Mouse (Mus musculus) thymus, adult 2 months (tissue): ENCODE data around the gene Kctd14. TPM values are rescaled to one million over a fixed set of nuclear protein-coding genes. Genes with fewer than 3 reads are reported as not detected.
A peak's percentile ranks its signal among the peaks of the same experiment; 100 is the strongest.
"Not testable (repeated sequence)": the region's sequence is repeated elsewhere in the genome, so short reads cannot be mapped to it uniquely, and the experiment has no call there.

ENCODE experiments used
- DNase-seq: peaks from one replicate; pipeline ENCODE4 v3.0.0; 2021
- H3K27ac ChIP-seq: fragments of 200-500 bp; 2 replicates; pipeline ENCODE4 v1.5.1; 2012; ENCODE audit warnings: low read length, control low read depth; ENCODE audit not compliant: control insufficient read depth, insufficient read depth
- H3K27me3 ChIP-seq: fragments of 200-500 bp; 2 replicates; pipeline ENCODE4 v1.6.1; 2012; ENCODE audit warnings: mild to moderate bottlenecking, low read length, moderate library complexity, mixed read lengths; ENCODE audit not compliant: control insufficient read depth, insufficient read depth
- H3K36me3 ChIP-seq: fragments of 200-500 bp; 2 replicates; pipeline ENCODE4 v1.6.1; 2012; ENCODE audit warnings: mild to moderate bottlenecking, low read length, moderate library complexity; ENCODE audit not compliant: control insufficient read depth, insufficient read depth
- H3K4me1 ChIP-seq: fragments of 200-500 bp; replicated peaks from 2 replicates; pipeline ENCODE4 v1.6.1; 2012; ENCODE audit warnings: low read length; ENCODE audit not compliant: control insufficient read depth, insufficient read depth
- H3K4me3 ChIP-seq: fragments of 200-500 bp; 2 replicates; pipeline ENCODE4 v1.5.1; 2012; ENCODE audit warnings: mild to moderate bottlenecking, low read length, control low read depth, moderate library complexity; ENCODE audit not compliant: control insufficient read depth, insufficient read depth
- CTCF ChIP-seq: fragments of 200-500 bp; IDR thresholded peaks from 2 replicates; pipeline ENCODE4 v1.5.1; 2012; ENCODE audit warnings: mild to moderate bottlenecking, control low read depth, low read length, moderate library complexity, borderline replicate concordance; ENCODE audit not compliant: control insufficient read depth, poor library complexity, insufficient read depth; ENCODE audit errors: extremely low read depth
- POLR2A ChIP-seq: fragments of 200-500 bp; IDR thresholded peaks from 2 replicates; pipeline ENCODE4 v1.6.1; 2012; ENCODE audit warnings: mild to moderate bottlenecking, low read length, control low read depth, moderate library complexity; ENCODE audit not compliant: control insufficient read depth, poor library complexity, insufficient read depth; ENCODE audit errors: extremely low read depth
- WGBS: fragments of 180-500 bp; shearing (Covaris S2); methylation state at CpG from one replicate; pipeline ENCODE4 v1.1.7; 2018; 5-methylcytosine and 5-hydroxymethylcytosine counted together
- polyA plus RNA-seq: library from polyadenylated mRNA; depleted of rRNA; stranded (reverse); fragments of >200 nt; gene quantifications from 2 replicates; pipeline ENCODE4 v1.2.3, GENCODE M21; 2012

Kctd14 gene
- polyA plus RNA-seq, 1 experiment, result 4.9 TPM

GRCm38 (mm10) chr7:97424621-97425245 is 26.4 kb upstream of the Kctd14 start:
- Histone ChIP-seq H3K4me3 (no peak overlapping the region), H3K4me1 (0 out of 2 replicates have a peak, but pooled peaks cover 1% of the 10 kb centered on the region), H3K36me3 (no peaks in the 10 kb centered on the region), H3K27me3 (no peaks in the 10 kb centered on the region), H3K27ac (no peak overlapping the region)
- WGBS, result 9% methylated on average over 12 of the region's 12 CpGs
- TF ChIP-seq CTCF, result peak; percentile 89
- TF ChIP-seq POLR2A, result no peak
- DNase-seq, result peak; percentile 82

GRCm38 (mm10) chr7:97426566-97426965 is 24.6 kb upstream of the Kctd14 start:
- TF ChIP-seq CTCF, result no peak
- no peak for TF ChIP-seq POLR2A
- Histone ChIP-seq H3K27ac (no peak overlapping the region), H3K27me3 (no peaks in the 10 kb centered on the region), H3K36me3 (no peaks in the 10 kb centered on the region), H3K4me1 (0 out of 2 replicates have a peak, but pooled peaks cover 3% of the 10 kb centered on the region), H3K4me3 (no peak overlapping the region)
- WGBS, result 87% methylated on average over 6 of the region's 6 CpGs
- no peak for DNase-seq

GRCm38 (mm10) chr7:97427296-97427695 is 23.8 kb upstream of the Kctd14 start:
- 0 out of 2 replicates have a peak, but pooled peaks cover 3% of the 10 kb centered on the region for H3K4me1 ChIP-seq
- H3K27ac ChIP-seq, result no peak overlapping the region
- TF ChIP-seq CTCF (no peak), POLR2A (no peak)
- no peak overlapping the region for H3K4me3 ChIP-seq
- no peak for DNase-seq
- no peaks in the 10 kb centered on the region for H3K27me3 ChIP-seq
- no peaks in the 10 kb centered on the region for H3K36me3 ChIP-seq
- WGBS, result 92% methylated on average over 6 of the region's 6 CpGs

GRCm38 (mm10) chr7:97427778-97428420 is 23.2 kb upstream of the Kctd14 start:
- no peak for DNase-seq
- WGBS, result 92% methylated on average over 5 of the region's 5 CpGs
- H3K27ac ChIP-seq, result no peak overlapping the region
- no peak overlapping the region for H3K4me3 ChIP-seq
- H3K27me3 ChIP-seq, result no peaks in the 10 kb centered on the region
- TF ChIP-seq POLR2A (no peak), CTCF (no peak)
- 0 out of 2 replicates have a peak, but pooled peaks cover 3% of the 10 kb centered on the region for H3K4me1 ChIP-seq
- no peaks in the 10 kb centered on the region for H3K36me3 ChIP-seq

- no peak for DNase-seq
- 0 out of 2 replicates have a peak, but pooled peaks cover 3% of the 10 kb centered on the region for H3K4me1 ChIP-seq
- no peak overlapping the region for H3K27ac ChIP-seq
Measured at GRCm38 (mm10) chr7:97429705-97430104, 21.4 kb upstream of the Kctd14 start.

GRCm38 (mm10) chr7:97433517-97433916 is 17.6 kb upstream of the Kctd14 start:
- H3K27ac ChIP-seq, H3K36me3 ChIP-seq, H3K4me3 ChIP-seq, DNase-seq, H3K4me1 ChIP-seq, H3K27me3 ChIP-seq: not testable (repeated sequence)
- WGBS, result 96% methylated on average over 3 of the region's 3 CpGs

More at GRCm38 (mm10) chr7:97429705-97430104, 21.4 kb upstream of the Kctd14 start:
- WGBS, result 25% methylated on average over 5 of the region's 5 CpGs
- no peak for TF ChIP-seq CTCF
- TF ChIP-seq POLR2A, result no peak
- no peaks in the 10 kb centered on the region for H3K36me3 ChIP-seq
- H3K27me3 ChIP-seq, result no peaks in the 10 kb centered on the region
- H3K4me3 ChIP-seq, result no peak overlapping the region

- Histone ChIP-seq H3K4me1 (0 out of 2 replicates have a peak, but pooled peaks cover 3% of the 10 kb centered on the region), H3K27me3 (no peaks in the 10 kb centered on the region), H3K27ac (no peak overlapping the region), H3K36me3 (no peaks in the 10 kb centered on the region), H3K4me3 (no peak overlapping the region)
- DNase-seq, result no peak
- 80% methylated on average over 10 of the region's 10 CpGs for WGBS
- no peak for TF ChIP-seq CTCF
- TF ChIP-seq POLR2A, result no peak
Measured at GRCm38 (mm10) chr7:97434517-97434916, 16.6 kb upstream of the Kctd14 start.
